Mouse (Mus musculus) hindlimb bud, embryonic 11.5 days (tissue): Measurements from ENCODE around the gene Atg13.

Experiments
- DNase-seq: peaks from one replicate; pipeline ENCODE4 v3.0.0-alpha.2; 2012; ENCODE audit warnings: low read depth, low spot score; ENCODE audit errors: extremely low spot score

Atg13 gene

DNA sequence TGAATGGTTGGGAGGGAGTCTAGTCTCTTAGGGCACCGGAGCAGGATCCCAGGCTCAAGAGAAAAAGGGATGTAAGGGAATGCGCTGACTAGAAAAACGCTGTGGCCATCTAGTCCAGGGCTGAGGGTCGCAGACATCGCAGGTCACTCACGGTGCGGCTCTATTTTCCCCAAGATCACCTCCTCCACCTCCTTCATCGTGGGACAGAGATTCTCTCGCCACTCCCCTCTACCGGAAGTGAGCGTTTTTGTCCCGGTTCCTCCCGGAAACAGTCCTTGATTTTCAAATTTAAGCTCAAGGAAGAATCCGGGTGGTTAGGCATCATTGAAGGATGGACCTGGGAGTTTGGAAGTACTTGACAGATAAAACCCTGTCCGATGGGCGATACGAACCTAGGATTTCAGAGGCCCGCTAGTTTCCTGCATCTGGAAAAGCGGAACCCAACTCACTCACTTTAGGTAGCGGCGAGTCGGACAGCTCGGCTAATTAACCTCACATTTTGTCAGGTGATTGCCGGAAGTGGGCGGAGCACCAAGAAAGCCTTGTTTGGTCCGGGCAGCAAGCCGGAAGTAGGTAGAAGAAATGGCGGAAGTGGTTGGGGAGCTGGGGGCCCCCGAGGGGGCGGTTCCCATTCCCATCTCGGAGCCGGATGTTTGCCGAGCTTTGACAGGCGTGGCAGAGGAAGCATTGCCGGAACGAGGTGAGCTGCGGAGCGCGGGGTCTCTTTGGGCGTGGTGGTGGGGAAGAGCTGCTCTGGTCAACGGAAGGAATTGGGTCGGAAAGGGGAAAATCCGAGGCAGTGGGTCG, 60.6 kb downstream of the Atg13 start, which contains the start of the genes Zfp408 and Arhgap1:
Gene Zfp408, minus strand, starts transcription at position 239 of the 807 bp plus-strand sequence.
Gene Arhgap1, plus strand, starts transcription at position 308 of the 807 bp plus-strand sequence.
- peak; percentile 97 for DNase-seq

GRCm38 (mm10) chr2:91649152-91649551, 61.2 kb downstream of the Atg13 start:
- DNase-seq, result no peak

GRCm38 (mm10) chr2:91646733-91647132, 63.6 kb downstream of the Atg13 start:
- DNase-seq, result peak; percentile 33

GRCm38 (mm10) chr2:91645811-91646210, 64.6 kb downstream of the Atg13 start:
- DNase-seq, result no peak

DNA sequence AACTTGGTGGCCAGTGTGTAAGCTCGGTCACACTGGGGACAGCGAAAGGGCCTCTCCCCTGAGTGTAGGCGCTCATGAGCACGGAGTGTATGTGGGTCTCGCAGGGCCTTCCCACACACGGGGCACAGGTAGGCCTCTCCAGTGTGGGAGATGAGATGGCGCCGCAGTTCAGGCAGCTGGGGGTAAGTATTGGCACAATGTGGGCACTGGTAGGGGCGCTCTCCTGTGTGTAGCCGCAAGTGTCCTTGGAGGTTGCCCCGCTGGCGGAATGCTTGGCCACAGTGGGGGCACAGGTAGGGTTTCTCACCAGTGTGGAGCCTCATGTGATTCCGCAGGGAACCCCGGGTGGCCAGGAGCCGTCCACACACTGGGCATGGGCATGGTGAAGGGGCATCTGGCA, 65.0 kb downstream of the Atg13 start:
- DNase-seq, result no peak

- no peak for DNase-seq
Measured at GRCm38 (mm10) chr2:91644021-91644420, 66.4 kb downstream of the Atg13 start.

- no peak for DNase-seq
Measured at GRCm38 (mm10) chr2:91642825-91643415, 67.5 kb downstream of the Atg13 start.

DNA sequence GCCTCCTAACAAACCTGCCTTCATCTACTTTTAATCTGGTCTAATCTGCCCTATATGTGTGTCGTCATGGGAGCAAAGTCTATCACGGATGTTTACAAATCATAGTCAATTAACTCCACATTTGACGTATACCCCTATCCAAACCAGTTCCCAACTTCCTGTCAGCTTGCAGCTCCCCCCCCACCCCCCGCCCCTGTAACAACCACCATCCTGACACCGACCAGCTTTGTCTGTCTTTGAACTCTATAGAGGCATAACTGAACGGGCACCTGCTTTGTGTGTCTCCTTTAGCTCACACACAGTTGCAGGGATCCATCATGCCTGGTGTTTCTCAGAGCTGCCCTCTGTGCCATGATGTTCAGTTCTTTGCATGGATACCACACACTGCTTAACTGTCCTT, 71.4 kb downstream of the Atg13 start:
- no peak for DNase-seq

GRCm38 (mm10) chr2:91636727-91637338, 73.5 kb downstream of the Atg13 start:
- DNase-seq, result no peak

- no peak for DNase-seq
Measured at GRCm38 (mm10) chr2:91636229-91636628, 74.1 kb downstream of the Atg13 start, which contains the start of gene F2. Gene F2 (minus strand): TSS chr2:91636414.

GRCm38 (mm10) chr2:91635486-91635885, 74.9 kb downstream of the Atg13 start:
- DNase-seq, result no peak

DNA sequence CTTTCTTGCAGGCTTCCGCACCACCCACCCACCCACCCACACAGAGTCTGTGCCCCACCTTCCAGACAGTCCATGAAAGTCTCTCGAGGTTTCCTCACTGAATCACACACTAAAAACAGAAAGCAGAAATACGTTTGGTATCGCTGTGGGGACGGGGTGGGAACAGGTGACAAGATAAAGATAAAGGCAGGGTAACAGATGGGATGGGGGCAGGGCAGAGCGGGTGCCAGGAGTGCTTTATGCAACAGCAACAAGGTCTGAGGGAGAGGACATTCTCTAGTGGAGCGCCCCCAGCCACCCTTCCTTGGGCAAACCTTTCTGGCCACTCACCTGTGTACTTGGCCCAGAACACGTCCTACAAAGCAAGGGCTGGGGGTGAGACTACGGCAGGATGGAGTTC, 75.5 kb downstream of the Atg13 start:
- no peak for DNase-seq

DNA sequence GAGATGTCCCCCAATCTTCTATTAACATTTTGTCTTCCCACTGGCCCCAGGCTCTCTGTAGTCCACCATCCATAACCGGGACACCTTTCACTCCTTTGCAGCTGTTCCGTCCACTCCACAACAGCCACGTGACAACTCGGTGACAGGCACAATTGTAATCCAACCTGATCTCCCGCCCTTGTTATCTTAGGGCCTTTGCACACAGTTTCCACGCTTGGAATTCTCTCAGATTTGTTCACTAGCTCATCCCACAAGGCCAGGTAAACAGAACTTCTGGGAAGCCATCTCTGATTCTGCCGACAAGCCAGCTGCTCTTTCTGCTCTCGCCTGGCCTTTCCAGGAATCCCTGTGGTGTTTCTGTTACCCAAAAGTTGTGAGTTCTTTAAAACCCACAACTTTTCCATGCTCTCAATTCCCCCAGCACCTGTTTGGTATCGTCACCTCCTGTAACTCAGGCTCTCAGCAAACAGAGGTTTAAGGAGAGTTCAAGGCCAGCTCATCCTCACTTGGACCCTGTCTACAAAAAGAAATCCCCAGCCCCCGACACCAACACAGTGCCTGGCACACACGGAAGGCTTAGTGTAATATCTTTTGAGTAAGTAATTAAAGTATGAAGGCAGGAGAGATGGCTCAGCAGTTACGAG, 76.9 kb downstream of the Atg13 start:
- no peak for DNase-seq

GRCm38 (mm10) chr2:91632316-91632715, 78.1 kb downstream of the Atg13 start:
- DNase-seq, result no peak

- DNase-seq, result no peak
Measured at GRCm38 (mm10) chr2:91631826-91632225, 78.5 kb downstream of the Atg13 start.

DNA sequence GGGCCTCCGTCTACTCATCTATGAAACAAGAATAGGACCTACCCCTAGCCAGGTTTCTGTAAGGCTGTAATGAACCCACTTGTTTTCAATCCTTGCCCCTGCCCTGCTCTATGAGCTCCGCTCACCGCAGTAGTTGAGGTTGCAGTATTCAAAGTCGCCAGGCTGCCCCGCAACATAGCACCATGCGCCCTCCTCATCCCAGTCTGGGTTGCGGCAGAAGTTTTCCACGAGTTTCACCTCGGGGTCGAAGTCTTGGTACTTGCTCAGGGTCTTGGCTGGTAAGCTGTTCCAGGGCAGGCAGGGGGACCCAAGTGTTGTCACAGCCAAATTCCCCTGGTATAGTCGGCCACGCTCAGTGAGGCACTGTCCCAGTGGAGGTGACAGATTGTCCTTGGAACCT, 80.0 kb downstream of the Atg13 start:
- no peak for DNase-seq

GRCm38 (mm10) chr2:91629682-91630081, 80.7 kb downstream of the Atg13 start:
- DNase-seq, result no peak

DNA sequence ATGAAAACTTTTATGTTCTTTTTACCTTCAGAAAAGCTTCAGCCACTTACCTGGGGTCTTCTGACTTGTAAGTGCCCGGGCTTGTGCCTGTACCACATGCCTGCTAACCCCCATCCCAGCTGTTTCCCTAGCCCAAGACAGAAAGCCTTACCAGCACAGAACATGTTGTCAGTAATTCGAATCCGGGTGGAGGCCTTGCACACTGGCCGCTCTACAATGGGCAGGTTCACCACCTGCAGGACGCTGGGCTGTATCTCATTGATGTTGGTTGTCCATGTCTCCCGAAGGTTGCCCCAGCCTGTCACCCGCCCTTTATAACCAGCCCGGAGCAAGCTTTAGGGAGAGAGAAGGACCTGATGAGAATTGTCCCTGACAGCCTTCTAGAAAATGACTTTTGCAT, 82.2 kb downstream of the Atg13 start:
- no peak for DNase-seq

DNA sequence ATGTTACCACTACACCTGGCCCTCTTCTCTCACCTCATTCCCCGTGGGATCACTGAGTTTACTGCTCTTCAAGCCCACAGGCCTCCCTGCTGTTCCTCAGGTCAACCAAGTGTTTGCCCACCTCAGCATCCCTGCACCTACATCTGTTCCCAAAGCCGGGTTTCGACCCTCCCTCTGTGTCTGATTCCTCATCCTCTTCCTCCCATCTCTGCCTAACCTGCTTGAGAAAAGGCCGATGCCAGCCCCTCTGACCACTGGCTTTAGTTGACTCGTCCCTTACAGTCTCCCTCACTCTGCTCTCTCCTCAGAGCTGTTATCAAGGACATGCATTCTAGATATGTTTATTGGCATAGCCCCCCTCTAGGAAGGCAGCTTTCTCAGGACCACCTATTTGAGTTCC, 82.9 kb downstream of the Atg13 start:
- no peak for DNase-seq
